Comparison of ENCODE assay signal across 13 mouse cellular contexts in genomic region chr2:35124716-35125115, GRCm38 (mm10). TPM values are rescaled to one million over a fixed set of nuclear protein-coding genes. Genes with fewer than 3 reads are reported as not detected.
A peak's percentile ranks its signal among the peaks of the same experiment; 100 is the strongest.
DNase-seq lines count a peak whose midpoint lies in the region; ATAC-seq and TF ChIP-seq lines count a peak whose summit lies in the region.
"Had no signal": no experiment of that assay in that cellular context is flagged by ENCODE, and none has a peak within 500 bp of the region (broad histone marks: within the 10 kb centered on the region; RNA-seq: fewer than 3 reads in every experiment).

No protein-coding gene starts in this region.

- H3K9ac ChIP-seq in intestine, postnatal 0 days (ENCODE audit: low read depth, low read length) = no peak overlapping the region
- no peak overlapping the region for H3K9ac ChIP-seq in intestine, embryonic 15.5 days
- H3K9ac ChIP-seq in midbrain, postnatal 0 days (replicated peaks; ENCODE audit: low read length, poor library complexity, severe bottlenecking) = no peak overlapping the region
- H3K9ac ChIP-seq: hindbrain, embryonic 12.5 days had no signal

- H3K4me2 ChIP-seq in intestine, postnatal 0 days (replicated peaks; ENCODE audit: low read depth) = no peak overlapping the region
- no peak overlapping the region for H3K4me2 ChIP-seq in intestine, embryonic 15.5 days (replicated peaks)
- H3K4me2 ChIP-seq in midbrain, postnatal 0 days (ENCODE audit: low read depth, low read length, poor library complexity, severe bottlenecking) = no peak overlapping the region
- H3K4me2 ChIP-seq: hindbrain, embryonic 12.5 days had no signal

- TF ChIP-seq CTCF in intestine, postnatal 0 days (IDR thresholded peaks at IDR 0.05; ENCODE audit: low read depth) = peak; percentile 55
- TF ChIP-seq CTCF in midbrain, postnatal 0 days (IDR thresholded peaks at IDR 0.05) = peak; percentile 52

- WGBS in intestine, postnatal 0 days = 68% methylated on average over 7 of the region's 7 CpGs
- WGBS in intestine, embryonic 15.5 days = 77% methylated on average over 7 of the region's 7 CpGs
- WGBS in midbrain, postnatal 0 days = 63% methylated on average over 7 of the region's 7 CpGs
- WGBS in midbrain, embryonic 10.5 days = 79% methylated on average over 7 of the region's 7 CpGs

- H3K27me3 ChIP-seq in intestine, postnatal 0 days (replicated peaks; ENCODE audit: control insufficient read depth, insufficient read depth, low read length) = no peaks in the 10 kb centered on the region
- no peaks in the 10 kb centered on the region for H3K27me3 ChIP-seq in intestine, embryonic 15.5 days (replicated peaks)
- H3K27me3 ChIP-seq in midbrain, postnatal 0 days (ENCODE audit: insufficient read depth, low read length) = no peaks in the 10 kb centered on the region
- H3K27me3 ChIP-seq in midbrain, embryonic 10.5 days (ENCODE audit: low read depth, poor library complexity, severe bottlenecking) = no peaks in the 10 kb centered on the region
- H3K27me3 ChIP-seq: hindbrain, embryonic 12.5 days had no signal

- peaks cover 14% of the 10 kb centered on the region for H3K36me3 ChIP-seq in intestine, postnatal 0 days (ENCODE audit: control insufficient read depth, insufficient read depth)
- H3K36me3 ChIP-seq in intestine, embryonic 15.5 days = peaks cover 3% of the 10 kb centered on the region; the same call in 1 of the 2 replicates
- peaks cover 16% of the 10 kb centered on the region for H3K36me3 ChIP-seq in midbrain, postnatal 0 days (ENCODE audit: insufficient read depth, low read length)
- peaks cover 30% of the 10 kb centered on the region for H3K36me3 ChIP-seq in midbrain, embryonic 10.5 days

- no peak for ATAC-seq in intestine, postnatal 0 days
- no peak for ATAC-seq in intestine, embryonic 15.5 days
- ATAC-seq in midbrain, postnatal 0 days (ENCODE audit: low FRiP score) = no peak

- no peak overlapping the region for H3K27ac ChIP-seq in intestine, postnatal 0 days (ENCODE audit: low read depth, low read length)
- no peak overlapping the region for H3K27ac ChIP-seq in intestine, embryonic 15.5 days
- no peak overlapping the region for H3K27ac ChIP-seq in midbrain, postnatal 0 days (ENCODE audit: low read depth, low read length)
- H3K27ac ChIP-seq in midbrain, embryonic 10.5 days (replicated peaks) = no peak overlapping the region
- H3K27ac ChIP-seq: hindbrain, embryonic 12.5 days; limb, embryonic 10.5 days had no signal

- peak; percentile 22 for DNase-seq in midbrain, postnatal 0 days (ENCODE audit: low spot score)
- DNase-seq in midbrain, embryonic 10.5 days (ENCODE audit: low spot score) = no peak
- peak; percentile 32 for DNase-seq in ZHBTc4 (ENCODE audit: low read depth, low spot score)
- DNase-seq in thymus, postnatal 10 days (ENCODE audit: low spot score in 2 of 2) = peak; percentile 8 to 20
- no peak for DNase-seq in cerebellum, adult 9-11 months
- no peak for DNase-seq in retina, postnatal 1 day
- DNase-seq: kidney, postnatal 25 days; spleen, adult 18-20 months had no signal

- H3K9me3 ChIP-seq in intestine, postnatal 0 days (ENCODE audit: control insufficient read depth) = no peaks in the 10 kb centered on the region
- H3K9me3 ChIP-seq in intestine, embryonic 15.5 days = no peaks in the 10 kb centered on the region
- H3K9me3 ChIP-seq in midbrain, postnatal 0 days (ENCODE audit: low read length) = no peaks in the 10 kb centered on the region
- H3K9me3 ChIP-seq in midbrain, embryonic 10.5 days (replicated peaks) = no peaks in the 10 kb centered on the region
- H3K9me3 ChIP-seq: hindbrain, embryonic 12.5 days; limb, embryonic 10.5 days had no signal

- no peaks in the 10 kb centered on the region for H3K4me1 ChIP-seq in intestine, postnatal 0 days (replicated peaks; ENCODE audit: control insufficient read depth, insufficient read depth, low read length)
- H3K4me1 ChIP-seq in intestine, embryonic 15.5 days (replicated peaks) = no peaks in the 10 kb centered on the region
- no peaks in the 10 kb centered on the region for H3K4me1 ChIP-seq in midbrain, postnatal 0 days (ENCODE audit: insufficient read depth, low read length)
- no peaks in the 10 kb centered on the region for H3K4me1 ChIP-seq in midbrain, embryonic 10.5 days
- H3K4me1 ChIP-seq: hindbrain, embryonic 12.5 days had no signal

- H3K4me3 ChIP-seq in intestine, postnatal 0 days (ENCODE audit: low read depth, low read length) = no peak overlapping the region
- no peak overlapping the region for H3K4me3 ChIP-seq in intestine, embryonic 15.5 days (replicated peaks)
- H3K4me3 ChIP-seq in midbrain, postnatal 0 days (ENCODE audit: low read depth, low read length) = no peak overlapping the region
- H3K4me3 ChIP-seq in midbrain, embryonic 10.5 days = no peak overlapping the region
- H3K4me3 ChIP-seq: hindbrain, embryonic 12.5 days; limb, embryonic 10.5 days had no signal

RNA-seq across cellular contexts. Expression of gene Cntrl, which starts 15.4 kb away (rescaled TPM):
- polyA plus RNA-seq in intestine, postnatal 0 days (2015; fragmentation: Nextera tagmentation; extraction: Ambion mirVana) = 9.8 and 11.3 TPM in 2 replicates
- 20.0 and 21.3 TPM in 2 replicates for polyA plus RNA-seq in intestine, embryonic 15.5 days (2015; fragmentation: Nextera tagmentation; extraction: Ambion mirVana)
- total RNA-seq in midbrain, postnatal 0 days (2014; rRNA removed) = 7.0 and 11.8 TPM in 2 replicates
- 6.1 and 8.2 TPM in 2 replicates for polyA plus RNA-seq in midbrain, postnatal 0 days (2015; fragmentation: Nextera tagmentation; extraction: Ambion mirVana)
- 26.7 and 33.5 TPM in 2 replicates for polyA plus RNA-seq in midbrain, embryonic 10.5 days (2016; fragmentation: Nextera tagmentation; extraction: Ambion mirVana)

RNA-seq across cellular contexts. Expression of gene AI182371, which starts 23.4 kb away (rescaled TPM):
- polyA plus RNA-seq in intestine, postnatal 0 days (2015; fragmentation: Nextera tagmentation; extraction: Ambion mirVana) = 0.20 and 0.31 TPM in 2 replicates
- 0.64 and 0.70 TPM in 2 replicates for polyA plus RNA-seq in intestine, embryonic 15.5 days (2015; fragmentation: Nextera tagmentation; extraction: Ambion mirVana)
- 0.93 and 1.2 TPM in 2 replicates for total RNA-seq in midbrain, postnatal 0 days (2014; rRNA removed)
- polyA plus RNA-seq in midbrain, postnatal 0 days (2015; fragmentation: Nextera tagmentation; extraction: Ambion mirVana) = 0.19 TPM in 1 of 2 replicates, not detected in the other
- polyA plus RNA-seq in midbrain, embryonic 10.5 days (2016; fragmentation: Nextera tagmentation; extraction: Ambion mirVana) = 0.16 and 0.34 TPM in 2 replicates
- total RNA-seq: gastrocnemius, adult 18-20 months had no signal
- polyA plus RNA-seq: limb, embryonic 10.5 days had no signal

Comparison
In these comparisons a context has a peak if more than half of its experiments do, and no peak if none do; other contexts are left out.
1. DNase-seq: peak in midbrain, postnatal 0 days (single experiment), ZHBTc4 (single experiment) and thymus, postnatal 10 days (2 of 2); none in midbrain, embryonic 10.5 days (single experiment), cerebellum, adult 9-11 months (single experiment) and retina, postnatal 1 day (single experiment).